Mouse (Mus musculus): Measurements from ENCODE around the gene Bfsp1.

- TF ChIP-seq CTCF (conservative IDR thresholded peaks at IDR 0.05; ENCODE audit: low read length) (no peak), POU5F1 (IDR thresholded peaks at IDR 0.05; ENCODE audit: borderline replicate concordance, low read length) (no peak)
Observed at GRCm38 (mm10) chr2:143852295-143853275, 10.4 kb downstream of the Bfsp1 start.
